Mouse (Mus musculus) neural tube, embryonic 11.5 days (tissue): ENCODE results near the gene Cc2d1a. TPM values are rescaled to one million over a fixed set of nuclear protein-coding genes. Genes with fewer than 3 reads are reported as not detected.
A peak's percentile ranks its signal among the peaks of the same experiment; 100 is the strongest.

ENCODE experiments used
- ATAC-seq: fragments of 200-750 bp; cut with Nextera tagmentation; 2 replicates; pipeline ENCODE4 v1.8.0; 2017; ENCODE audit warnings: moderate number of reproducible peaks, mild to moderate bottlenecking, moderate TSS enrichment, moderate library complexity; ENCODE audit not compliant: insufficient read depth, low FRiP score, low TSS enrichment
- DNase-seq: peaks from one replicate; pipeline ENCODE4 v3.0.0-alpha.2; 2015; ENCODE audit warnings: low spot score
- H3K27ac ChIP-seq: fragments of 300-500 bp; sonication (generic); 2 replicates; pipeline ENCODE4 v1.5.1; 2014; ENCODE audit warnings: low read depth, mild to moderate bottlenecking, low read length
- H3K27me3 ChIP-seq: fragments of 300-500 bp; sonication (generic); 2 replicates; pipeline ENCODE4 v1.6.1; 2014; ENCODE audit warnings: mild to moderate bottlenecking, low read length, mixed read lengths; ENCODE audit not compliant: control insufficient read depth, insufficient read depth
- H3K36me3 ChIP-seq: fragments of 300-500 bp; sonication (generic); 2 replicates; pipeline ENCODE4 v1.6.1; 2014; ENCODE audit warnings: mild to moderate bottlenecking, low read length, moderate library complexity, mixed read lengths; ENCODE audit not compliant: control insufficient read depth, insufficient read depth
- H3K4me1 ChIP-seq: fragments of 300-500 bp; sonication (generic); 2 replicates; pipeline ENCODE4 v1.6.1; 2014; ENCODE audit warnings: low read length, mixed read lengths; ENCODE audit not compliant: control insufficient read depth, insufficient read depth
- H3K4me2 ChIP-seq: fragments of 300-500 bp; sonication (generic); 2 replicates; pipeline ENCODE4 v1.6.1; 2014; ENCODE audit warnings: low read depth, mild to moderate bottlenecking, moderate library complexity
- H3K4me3 ChIP-seq: fragments of 300-500 bp; sonication (generic); 2 replicates; pipeline ENCODE4 v1.5.1; 2014; ENCODE audit warnings: low read depth, low read length
- H3K9ac ChIP-seq: fragments of 300-500 bp; sonication (generic); 2 replicates; pipeline ENCODE4 v1.6.1; 2014; ENCODE audit warnings: mild to moderate bottlenecking, low read length
- H3K9me3 ChIP-seq: fragments of 300-500 bp; sonication (generic); 2 replicates; pipeline ENCODE4 v1.6.1; 2016; ENCODE audit warnings: low read length; ENCODE audit not compliant: control insufficient read depth
- WGBS: fragments of 180-500 bp; shearing (Covaris S2); extraction: QIAGEN DNeasy Blood & Tissue Kit; methylation state at CpG from one replicate; pipeline ENCODE4 v1.1.7; 2014; 5-methylcytosine and 5-hydroxymethylcytosine counted together
- polyA plus RNA-seq: library from polyadenylated mRNA; unstranded; fragments of >200 nt; fragmentation: Nextera tagmentation; extraction: Ambion mirVana; gene quantifications from 2 replicates; pipeline ENCODE4 v1.2.1, GENCODE M21; 2014

Cc2d1a gene
- polyA plus RNA-seq, 1 experiment from 2014 or later = 11.2 TPM

DNA sequence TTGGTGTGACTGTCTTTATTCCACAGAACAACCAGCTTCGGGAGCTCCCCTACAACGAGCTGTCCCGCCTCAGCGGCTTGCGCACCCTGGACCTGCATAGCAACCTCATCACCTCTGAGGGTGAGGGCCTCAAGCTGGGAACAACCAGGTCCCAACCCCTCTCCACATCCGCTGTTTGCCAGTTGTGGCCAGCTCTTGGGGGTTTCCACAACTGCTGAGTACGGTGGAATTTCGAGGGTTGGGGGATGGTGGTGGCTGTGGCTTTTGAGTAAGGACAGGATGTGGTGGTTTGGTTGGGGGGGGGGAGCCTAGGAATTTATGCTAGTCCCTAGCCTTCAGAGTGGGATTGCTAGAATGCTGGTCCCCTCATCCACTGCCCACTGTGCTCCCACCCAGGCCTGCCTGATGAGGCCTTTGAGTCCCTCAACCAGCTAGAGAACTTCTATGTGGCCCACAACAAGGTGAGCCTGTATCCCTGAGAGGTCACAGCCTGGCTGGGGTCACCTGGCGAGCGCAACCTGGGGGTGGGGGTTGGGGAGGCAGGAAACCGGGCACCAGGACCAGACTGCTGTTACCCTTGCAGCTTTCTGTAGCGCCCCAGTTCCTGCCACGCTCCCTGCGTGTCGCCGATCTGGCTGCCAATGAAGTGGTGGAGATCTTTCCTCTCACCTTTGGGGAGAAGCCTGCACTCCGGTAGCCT is 20.4 kb downstream of the Cc2d1a start:
- WGBS = 68% methylated on average over 17 of the region's 17 CpGs
- H3K36me3 ChIP-seq = no peaks in the 10 kb centered on the region
- H3K4me1 ChIP-seq = no peaks in the 10 kb centered on the region
- no peak overlapping the region for H3K9ac ChIP-seq
- no peak overlapping the region for H3K27ac ChIP-seq
- DNase-seq = no peak
- no peak overlapping the region for H3K4me2 ChIP-seq
- no peaks in the 10 kb centered on the region for H3K27me3 ChIP-seq
- H3K4me3 ChIP-seq = no peak overlapping the region
- H3K9me3 ChIP-seq = no peaks in the 10 kb centered on the region
- ATAC-seq = no peak

DNA sequence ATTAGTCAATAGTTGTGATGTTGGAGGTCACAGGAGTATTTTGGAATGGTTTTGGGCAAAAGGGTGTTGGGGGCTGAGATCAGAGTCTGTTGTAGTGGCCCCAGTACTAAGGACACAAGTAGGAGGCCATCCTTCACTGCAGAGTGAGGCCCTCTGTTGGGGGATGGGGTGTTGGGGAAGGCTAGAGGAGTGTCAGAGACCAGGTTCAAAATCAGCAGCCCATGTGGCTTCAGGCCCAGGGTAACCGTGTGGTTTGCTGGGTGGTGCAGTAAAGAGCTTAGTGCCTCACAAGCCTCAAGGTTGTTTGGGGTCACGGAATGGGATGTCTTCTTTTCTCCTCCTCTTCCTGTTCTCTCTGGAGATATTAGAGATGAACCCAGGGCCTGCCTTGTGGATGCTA is 21.0 kb downstream of the Cc2d1a start:
- no peak overlapping the region for H3K4me2 ChIP-seq
- ATAC-seq (no peak), DNase-seq (no peak)
- 72% methylated on average over 2 of the region's 2 CpGs for WGBS
- H3K27ac ChIP-seq = no peak overlapping the region
- H3K27me3 ChIP-seq = no peaks in the 10 kb centered on the region
- no peak overlapping the region for H3K9ac ChIP-seq
- H3K9me3 ChIP-seq = no peaks in the 10 kb centered on the region
- H3K4me3 ChIP-seq = no peak overlapping the region
- no peaks in the 10 kb centered on the region for H3K4me1 ChIP-seq
- H3K36me3 ChIP-seq = no peaks in the 10 kb centered on the region

DNA sequence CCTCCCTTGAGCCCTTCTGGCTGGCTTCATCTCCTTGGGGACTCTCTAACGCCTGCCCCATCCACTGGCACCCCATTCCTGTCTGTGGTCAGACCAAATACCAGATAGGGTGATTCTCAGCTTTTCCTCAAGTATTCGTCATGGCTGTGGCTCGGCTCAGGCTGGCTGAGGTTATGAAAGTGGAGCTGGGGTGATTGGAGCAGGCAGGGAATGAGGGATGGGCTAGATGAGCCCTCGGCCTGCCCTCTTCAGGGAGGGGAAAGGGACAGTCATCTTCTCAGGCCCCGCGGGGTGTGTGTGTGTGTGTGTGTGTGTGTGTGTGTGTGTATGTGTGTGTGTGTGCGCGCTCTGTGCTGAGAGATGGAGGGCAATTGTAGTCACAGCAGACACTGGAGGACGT is 22.1 kb downstream of the Cc2d1a start, which contains the start of gene Podnl1:
Podnl1 (plus strand) TSS at position 334 of the 400 bp plus-strand sequence.
- Histone ChIP-seq H3K4me1 (no peaks in the 10 kb centered on the region), H3K4me3 (no peak within 1 kb of the TSS), H3K36me3 (no peaks in the 10 kb centered on the region), H3K4me2 (no peak within 1 kb of the TSS), H3K9ac (no peak within 1 kb of the TSS), H3K9me3 (no peaks in the 10 kb centered on the region), H3K27ac (no peak within 1 kb of the TSS), H3K27me3 (no peaks in the 10 kb centered on the region)
- WGBS = 74% methylated on average over 8 of the region's 9 CpGs
- no peak for ATAC-seq
- no peak for DNase-seq

DNA sequence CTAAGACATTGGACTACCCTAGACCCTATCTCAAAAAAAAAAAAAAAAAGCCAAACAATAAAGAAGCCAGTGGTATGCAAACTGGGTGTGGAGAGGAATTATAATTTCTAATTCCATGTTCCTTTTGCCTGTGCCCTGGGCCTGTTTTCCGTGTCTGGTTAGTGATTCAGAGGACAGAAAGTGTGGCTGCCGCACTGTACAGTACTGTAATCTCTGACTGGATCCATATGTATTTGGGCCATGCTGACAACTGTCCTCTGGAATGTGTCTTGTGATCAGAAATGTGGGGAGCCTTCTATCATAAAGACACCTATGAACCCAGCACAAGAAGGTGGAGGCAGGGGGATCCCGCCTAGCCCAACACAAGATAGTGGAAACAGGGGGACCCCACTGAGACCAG is 25.6 kb downstream of the Cc2d1a start:
- H3K9ac ChIP-seq = no peak overlapping the region
- H3K4me3 ChIP-seq = no peak overlapping the region
- 81% methylated on average over 3 of the region's 3 CpGs for WGBS
- no peak overlapping the region for H3K27ac ChIP-seq
- DNase-seq (no peak), ATAC-seq (no peak)
- no peaks in the 10 kb centered on the region for H3K4me1 ChIP-seq
- H3K36me3 ChIP-seq = no peaks in the 10 kb centered on the region
- H3K27me3 ChIP-seq = no peaks in the 10 kb centered on the region
- no peak overlapping the region for H3K4me2 ChIP-seq
- no peaks in the 10 kb centered on the region for H3K9me3 ChIP-seq

DNA sequence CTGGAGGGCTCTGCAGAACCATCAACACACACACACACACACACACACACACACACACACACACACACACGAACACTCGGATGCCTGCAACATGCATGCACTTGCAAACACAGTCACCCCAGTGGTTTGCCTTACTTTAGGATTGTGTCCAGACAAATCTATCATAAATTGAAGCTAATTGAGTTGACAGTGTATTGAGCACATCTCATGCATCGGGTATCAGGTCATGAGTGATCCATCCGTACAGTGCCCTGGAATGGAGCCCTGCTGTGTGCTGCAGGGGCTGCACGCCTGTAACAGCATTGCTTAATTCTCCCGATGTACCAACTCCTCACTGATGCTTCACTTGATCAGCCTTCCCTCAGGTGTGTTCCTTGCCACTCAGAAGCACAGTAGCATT is 32.1 kb downstream of the Cc2d1a start:
- DNase-seq (no peak), ATAC-seq (no peak)
- no peak overlapping the region for H3K9ac ChIP-seq
- H3K4me1 ChIP-seq = no peaks in the 10 kb centered on the region
- no peaks in the 10 kb centered on the region for H3K9me3 ChIP-seq
- no peak overlapping the region for H3K27ac ChIP-seq
- WGBS = 88% methylated on average over 6 of the region's 6 CpGs
- H3K27me3 ChIP-seq = no peaks in the 10 kb centered on the region
- no peak overlapping the region for H3K4me2 ChIP-seq
- H3K36me3 ChIP-seq = no peaks in the 10 kb centered on the region
- no peak overlapping the region for H3K4me3 ChIP-seq

DNA sequence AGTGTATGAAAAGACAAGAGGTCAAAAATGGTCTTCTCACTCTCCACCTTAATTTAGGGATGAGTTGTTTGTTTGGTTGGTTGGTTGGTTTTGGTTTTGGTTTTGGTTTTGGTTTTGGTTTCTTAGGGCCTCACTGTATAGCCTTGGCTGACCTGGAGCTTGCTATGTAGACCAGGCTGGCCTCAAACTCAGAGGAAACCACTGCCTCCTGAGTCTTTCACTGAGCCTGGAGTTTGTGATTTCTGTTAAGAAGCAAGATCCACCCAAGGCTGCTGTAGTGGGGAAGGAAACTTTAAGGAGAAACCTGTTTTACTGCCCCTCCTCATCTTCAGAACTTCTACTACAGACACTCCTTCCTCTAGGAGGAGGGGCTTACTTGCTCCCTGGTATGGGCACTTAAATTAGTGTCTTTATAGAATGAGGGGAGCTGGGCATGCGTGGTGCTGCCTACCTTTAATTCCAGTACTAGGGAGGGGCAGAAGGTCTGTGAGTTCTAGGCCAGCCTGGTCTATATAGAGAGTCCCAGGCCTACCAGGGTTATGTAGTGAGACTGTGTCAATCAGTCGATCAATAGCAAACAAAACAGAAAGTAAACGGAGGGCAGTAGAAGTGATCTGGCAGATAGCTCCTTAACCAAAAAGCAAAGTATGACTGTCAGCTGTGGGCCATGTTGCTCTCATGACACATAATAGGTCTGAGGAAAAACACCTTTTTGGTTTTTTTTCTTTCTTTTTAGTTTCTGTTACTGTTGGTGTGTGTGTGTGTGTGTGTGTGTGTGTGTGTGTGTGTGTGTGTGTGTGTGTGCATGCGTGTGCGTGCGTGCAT is 41.3 kb downstream of the Cc2d1a start:
- no peak overlapping the region for H3K9ac ChIP-seq
- no peak for DNase-seq
- ATAC-seq = no peak
- no peaks in the 10 kb centered on the region for H3K9me3 ChIP-seq
- peaks cover 12% of the 10 kb centered on the region for H3K4me1 ChIP-seq
- 91% methylated on average over 6 of the region's 6 CpGs for WGBS
- no peak overlapping the region for H3K4me3 ChIP-seq
- no peaks in the 10 kb centered on the region for H3K27me3 ChIP-seq
- H3K4me2 ChIP-seq = no peak overlapping the region
- H3K27ac ChIP-seq = no peak overlapping the region
- H3K36me3 ChIP-seq = peaks cover 4% of the 10 kb centered on the region

DNA sequence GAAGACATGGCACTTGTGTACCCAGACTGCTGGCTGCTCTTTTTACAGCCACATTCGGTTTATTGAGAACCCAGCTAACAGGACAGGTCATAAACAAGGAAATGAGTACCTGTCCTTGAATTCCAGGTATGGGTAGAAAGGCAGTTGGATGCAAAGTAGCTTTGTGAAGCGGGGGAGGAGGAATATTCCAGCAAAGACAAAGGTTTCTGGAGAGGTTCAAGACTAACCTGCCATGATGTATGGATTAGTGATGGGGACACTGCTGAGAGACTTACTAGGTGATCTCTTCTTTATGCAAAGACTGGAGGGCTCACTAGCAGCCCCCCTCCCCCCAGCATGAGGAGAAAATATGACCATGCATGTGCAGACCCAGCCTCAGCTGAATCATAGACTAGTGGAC is 42.1 kb downstream of the Cc2d1a start:
- Histone ChIP-seq H3K4me1 (peaks cover 12% of the 10 kb centered on the region), H3K4me2 (no peak overlapping the region), H3K27me3 (no peaks in the 10 kb centered on the region), H3K4me3 (no peak overlapping the region), H3K27ac (no peak overlapping the region), H3K9ac (no peak overlapping the region), H3K9me3 (no peaks in the 10 kb centered on the region), H3K36me3 (peaks cover 5% of the 10 kb centered on the region)
- WGBS = 72% methylated on average over 2 of the region's 2 CpGs
- ATAC-seq (no peak), DNase-seq (no peak)

DNA sequence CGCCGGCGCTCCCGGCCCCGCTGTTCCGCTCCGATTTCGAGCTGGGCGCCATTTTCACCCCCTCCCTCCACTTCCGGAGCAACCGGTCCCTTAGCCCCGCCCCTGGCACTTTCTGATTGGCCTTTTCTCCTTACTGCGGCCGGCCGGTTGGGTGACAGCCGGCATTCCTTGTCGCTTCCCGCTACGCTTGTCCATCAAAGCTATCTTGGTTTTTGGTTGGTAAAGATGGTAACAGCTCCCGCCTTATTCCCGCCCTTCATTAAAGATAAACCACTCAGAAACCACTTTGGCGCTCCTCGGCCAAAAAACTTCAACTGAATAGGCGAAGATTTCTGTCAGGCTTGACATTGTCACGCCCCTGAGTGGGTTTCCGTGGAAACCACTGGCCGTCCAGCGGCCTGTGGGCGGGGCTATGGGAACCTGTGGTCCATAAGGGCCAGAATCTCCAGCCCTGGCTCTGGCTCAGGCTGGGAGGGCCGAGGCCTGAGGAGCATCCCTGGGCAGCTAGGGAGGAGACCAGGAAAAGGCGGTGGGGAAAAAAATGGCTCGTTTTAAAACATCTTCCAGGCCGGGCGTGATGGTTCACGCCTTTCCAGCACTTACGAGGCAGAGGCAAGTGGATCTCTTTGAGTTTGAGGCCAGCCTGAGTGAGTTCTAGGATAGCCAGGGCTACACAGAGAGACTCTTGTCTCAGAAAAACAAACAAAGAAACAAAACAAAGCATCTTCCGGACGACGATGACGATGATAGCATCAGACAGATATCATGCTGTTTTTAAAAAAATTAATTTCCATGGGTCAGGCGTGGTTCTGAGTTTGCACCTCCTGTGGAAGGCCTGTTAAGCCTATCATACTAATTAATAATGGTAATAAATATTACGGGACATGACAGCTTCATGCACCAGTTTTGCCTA is 42.8 kb downstream of the Cc2d1a start, which contains the start of gene Dcaf15:
Dcaf15 (minus strand) TSS at position 72 of the 913 bp plus-strand sequence.
- 8% methylated on average over 40 of the region's 42 CpGs for WGBS
- ATAC-seq (peak; percentile 96), DNase-seq (peak; percentile 98)
- H3K9me3 ChIP-seq = no peaks in the 10 kb centered on the region
- H3K9ac ChIP-seq = peak within 1 kb of the TSS; percentile 74
- peak within 1 kb of the TSS; percentile 76 for H3K27ac ChIP-seq
- H3K27me3 ChIP-seq = no peaks in the 10 kb centered on the region
- peaks cover 5% of the 10 kb centered on the region for H3K36me3 ChIP-seq
- H3K4me1 ChIP-seq = peaks cover 12% of the 10 kb centered on the region
- peak within 1 kb of the TSS; percentile 64 for H3K4me3 ChIP-seq
- H3K4me2 ChIP-seq = peak within 1 kb of the TSS; percentile 80
